Mouse (Mus musculus) kidney, postnatal 0 days (tissue): ENCODE results near the gene Itln1. TPM values are rescaled to one million over a fixed set of nuclear protein-coding genes. Genes with fewer than 3 reads are reported as not detected.

Experiments used
- ATAC-seq: fragments of 200-750 bp; cut with Nextera tagmentation; replicated peaks from 2 replicates; pipeline ENCODE4 v1.8.0; 2017; ENCODE audit warnings: low read depth, moderate number of reproducible peaks, moderate TSS enrichment, moderate library complexity; ENCODE audit not compliant: low FRiP score
- DNase-seq: peaks from one replicate; pipeline ENCODE4 v3.0.0-alpha.2; 2016; ENCODE audit warnings: low spot score
- H3K27ac ChIP-seq: fragments of 300-500 bp; sonication (generic); 2 replicates; pipeline ENCODE4 v1.5.1; 2014; ENCODE audit warnings: mild to moderate bottlenecking
- H3K27me3 ChIP-seq: fragments of 300-500 bp; sonication (generic); 2 replicates; pipeline ENCODE4 v1.6.1; 2014; ENCODE audit warnings: low read length, mixed read lengths; ENCODE audit not compliant: insufficient read depth
- H3K36me3 ChIP-seq: fragments of 300-500 bp; sonication (generic); 2 replicates; pipeline ENCODE4 v1.6.1; 2014; ENCODE audit warnings: low read length, mixed read lengths; ENCODE audit not compliant: insufficient read depth
- H3K4me1 ChIP-seq: fragments of 300-500 bp; sonication (generic); replicated peaks from 2 replicates; pipeline ENCODE4 v1.6.1; 2014; ENCODE audit warnings: antibody characterized with exemption, low read length, mixed read lengths; ENCODE audit not compliant: insufficient read depth
- H3K4me2 ChIP-seq: fragments of 300-500 bp; sonication (generic); 2 replicates; pipeline ENCODE4 v1.6.1; 2014; ENCODE audit warnings: mild to moderate bottlenecking, low read length, moderate library complexity, mixed read lengths
- H3K4me3 ChIP-seq: fragments of 300-500 bp; sonication (generic); replicated peaks from 2 replicates; pipeline ENCODE4 v1.5.1; 2014; ENCODE audit warnings: low read depth, low read length
- H3K9ac ChIP-seq: fragments of 300-500 bp; sonication (generic); 2 replicates; pipeline ENCODE4 v1.6.1; 2014; ENCODE audit warnings: low read depth, low read length
- H3K9me3 ChIP-seq: fragments of 300-500 bp; sonication (generic); replicated peaks from 2 replicates; pipeline ENCODE4 v1.6.1; 2016; ENCODE audit warnings: low read length, inconsistent platforms, mixed read lengths
- CTCF ChIP-seq: IDR thresholded peaks from 2 replicates; pipeline ENCODE4 v1.5.1; 2016; ENCODE audit warnings: antibody characterized with exemption, low read depth, mild to moderate bottlenecking, moderate library complexity
- WGBS: fragments of 180-500 bp; shearing (Covaris S2); extraction: QIAGEN DNeasy Blood & Tissue Kit; methylation state at CpG from one replicate; pipeline ENCODE4 v1.1.7; 2014; 5-methylcytosine and 5-hydroxymethylcytosine counted together
- polyA plus RNA-seq: library from polyadenylated mRNA; unstranded; fragments of >200 nt; fragmentation: Nextera tagmentation; extraction: Ambion mirVana; gene quantifications from 2 replicates; pipeline ENCODE4 v1.2.1, GENCODE M21; 2015

The Itln1 gene
- polyA plus RNA-seq, 1 experiment from 2014 or later = not detected

DNA sequence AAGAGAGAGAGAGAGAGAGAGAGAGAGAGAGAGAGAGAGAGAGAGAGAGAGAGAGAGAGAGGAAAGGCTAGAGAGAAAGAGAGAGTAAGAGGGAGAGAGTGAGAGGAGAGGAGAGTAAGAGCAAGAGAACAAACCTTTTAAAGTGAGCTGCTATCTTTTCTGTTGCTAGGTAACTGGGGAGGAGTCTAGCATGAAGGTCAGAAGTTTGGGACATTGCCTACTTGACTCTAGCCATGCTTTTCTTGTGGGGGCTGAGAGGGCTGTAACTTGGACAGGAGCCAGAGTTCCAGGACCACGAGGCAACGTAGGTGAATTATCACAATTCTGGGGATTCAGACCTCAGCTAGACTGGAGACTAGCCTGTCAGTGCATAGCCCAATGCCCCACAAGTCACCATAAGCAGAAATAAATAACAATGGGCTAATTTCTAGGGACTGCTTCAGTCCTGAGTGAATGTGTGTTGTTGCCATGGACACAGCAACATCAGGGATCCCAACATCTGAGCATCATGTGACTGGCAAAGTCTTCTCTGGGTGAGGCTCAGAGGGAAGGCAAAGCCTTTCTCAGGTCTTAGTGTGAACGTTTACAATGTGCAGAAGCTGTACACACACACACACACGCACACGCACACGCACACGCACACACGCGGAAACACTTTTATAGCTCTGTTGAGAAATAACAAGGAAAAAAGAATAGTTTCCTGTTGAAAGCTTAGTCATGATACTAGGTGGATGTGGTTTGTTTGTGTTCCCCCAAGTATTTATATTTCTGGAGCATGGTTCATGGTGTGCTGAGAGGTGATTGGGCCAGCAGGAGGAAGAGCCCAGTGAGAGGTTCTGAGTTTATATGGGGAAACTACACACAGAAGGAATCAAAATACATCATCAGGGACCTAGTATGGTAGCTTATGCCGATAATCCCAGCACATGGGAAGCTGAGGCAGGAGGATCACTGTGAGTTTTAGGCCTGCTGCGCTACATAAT, 18.6 kb upstream of the Itln1 start:
- Histone ChIP-seq H3K27me3 (no peaks in the 10 kb centered on the region), H3K4me2 (no peak overlapping the region), H3K4me1 (no peaks in the 10 kb centered on the region), H3K27ac (no peak overlapping the region), H3K9ac (no peak overlapping the region), H3K36me3 (no peaks in the 10 kb centered on the region), H3K4me3 (no peak overlapping the region), H3K9me3 (no peaks in the 10 kb centered on the region)
- DNase-seq = no peak
- TF ChIP-seq CTCF = no peak
- ATAC-seq = no peak
- WGBS = 79% methylated on average over 11 of the region's 11 CpGs

- Histone ChIP-seq H3K27ac (no peak overlapping the region), H3K4me2 (no peak overlapping the region), H3K36me3 (no peaks in the 10 kb centered on the region), H3K9me3 (no peaks in the 10 kb centered on the region), H3K9ac (no peak overlapping the region), H3K4me1 (no peaks in the 10 kb centered on the region), H3K27me3 (no peaks in the 10 kb centered on the region), H3K4me3 (no peak overlapping the region)
- ATAC-seq (no peak), DNase-seq (no peak)
- 68% methylated on average over 2 of the region's 2 CpGs for WGBS
- no peak for TF ChIP-seq CTCF
Measured at GRCm38 (mm10) chr1:171552230-171552629, 17.1 kb upstream of the Itln1 start.

- Histone ChIP-seq H3K9ac (no peak overlapping the region), H3K4me3 (no peak overlapping the region), H3K4me2 (no peak overlapping the region), H3K4me1 (no peaks in the 10 kb centered on the region), H3K9me3 (no peaks in the 10 kb centered on the region), H3K27me3 (no peaks in the 10 kb centered on the region), H3K36me3 (no peaks in the 10 kb centered on the region), H3K27ac (no peak overlapping the region)
- TF ChIP-seq CTCF = no peak
- WGBS = 51% methylated on average over 7 of the region's 7 CpGs
- ATAC-seq (no peak), DNase-seq (no peak)
Measured at GRCm38 (mm10) chr1:171551326-171551725, 16.2 kb upstream of the Itln1 start.

DNA sequence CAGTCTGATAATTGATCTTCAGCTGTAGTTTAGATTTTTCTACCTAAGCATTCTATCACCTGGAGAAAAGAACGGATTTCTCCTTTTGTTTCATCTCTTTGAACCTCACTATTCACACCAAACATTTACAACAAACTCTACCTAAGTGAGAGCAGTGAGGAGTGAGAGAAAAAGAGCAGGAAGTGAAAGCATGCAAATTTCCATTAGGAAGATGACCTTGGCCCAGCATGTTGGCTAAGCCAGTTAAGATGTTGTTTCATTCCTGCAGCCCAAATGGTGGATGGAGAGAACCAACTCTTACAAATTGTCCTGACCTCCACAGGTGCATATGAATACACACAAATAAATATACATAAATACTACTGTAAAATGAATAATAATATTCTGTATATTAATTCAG, 5.6 kb upstream of the Itln1 start:
- H3K36me3 ChIP-seq = no peaks in the 10 kb centered on the region
- no peak overlapping the region for H3K27ac ChIP-seq
- H3K27me3 ChIP-seq = no peaks in the 10 kb centered on the region
- H3K4me2 ChIP-seq = no peak overlapping the region
- H3K9ac ChIP-seq = no peak overlapping the region
- ATAC-seq = no peak
- WGBS = 88% methylated on average over 1 of the region's 1 CpGs
- no peak overlapping the region for H3K4me3 ChIP-seq
- TF ChIP-seq CTCF = no peak
- no peaks in the 10 kb centered on the region for H3K4me1 ChIP-seq
- DNase-seq = no peak
- H3K9me3 ChIP-seq = no peaks in the 10 kb centered on the region

DNA sequence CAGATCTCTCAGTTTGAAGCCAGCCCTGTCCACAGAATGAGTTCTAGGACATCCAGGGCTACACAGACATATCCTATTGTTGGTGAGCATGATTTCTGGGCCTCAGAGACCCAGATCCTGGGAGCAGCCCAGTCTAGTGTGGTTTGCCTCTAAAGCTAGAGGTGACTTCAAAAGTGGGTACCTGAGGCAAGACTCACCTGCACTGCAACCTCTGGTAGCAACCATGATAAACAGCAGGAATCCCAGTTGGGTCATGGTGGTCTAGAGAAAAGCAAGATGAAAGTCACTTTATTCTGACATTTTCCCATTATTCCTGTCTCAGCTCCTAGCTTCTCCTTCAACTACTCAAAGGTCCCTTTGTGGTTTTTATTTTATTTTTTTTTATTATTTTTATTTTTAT, 537 bp downstream of the Itln1 start:
- Histone ChIP-seq H3K36me3 (no peaks in the 10 kb centered on the region), H3K4me1 (no peaks in the 10 kb centered on the region), H3K9ac (no peak overlapping the region), H3K4me3 (no peak overlapping the region), H3K4me2 (no peak overlapping the region), H3K27me3 (no peaks in the 10 kb centered on the region), H3K9me3 (no peaks in the 10 kb centered on the region), H3K27ac (no peak overlapping the region)
- DNase-seq (no peak), ATAC-seq (no peak)
- TF ChIP-seq CTCF = no peak

GRCm38 (mm10) chr1:171532830-171533229, 2.3 kb downstream of the Itln1 start:
- Histone ChIP-seq H3K27ac (no peak overlapping the region), H3K27me3 (no peaks in the 10 kb centered on the region), H3K4me1 (no peaks in the 10 kb centered on the region), H3K9ac (no peak overlapping the region), H3K36me3 (no peaks in the 10 kb centered on the region), H3K4me2 (no peak overlapping the region), H3K4me3 (no peak overlapping the region), H3K9me3 (no peaks in the 10 kb centered on the region)
- whole genome bisulfite sequencing = 62% methylated on average over 2 of the region's 2 CpGs
- DNase-seq (no peak), ATAC-seq (no peak)
- TF ChIP-seq CTCF = 0 out of 2 replicates have a peak, but pooled peaks have one; percentile 28
